Mouse (Mus musculus) limb, embryonic 10.5 days (tissue): ENCODE results near the gene Ntn1. TPM values are rescaled to one million over a fixed set of nuclear protein-coding genes. Genes with fewer than 3 reads are reported as not detected.

ENCODE experiments used
- DNase-seq: peaks from one replicate; pipeline ENCODE4 v3.0.0-alpha.2; 2017; ENCODE audit warnings: low spot score
- H3K27ac ChIP-seq: fragments of 300-500 bp; sonication (generic); 2 replicates; pipeline ENCODE4 v1.5.1; 2016; ENCODE audit warnings: mild to moderate bottlenecking
- H3K27me3 ChIP-seq: fragments of 300-500 bp; sonication (generic); 2 replicates; pipeline ENCODE4 v1.6.1; 2016; ENCODE audit warnings: low read depth, mild to moderate bottlenecking; ENCODE audit not compliant: poor library complexity, severe bottlenecking
- H3K36me3 ChIP-seq: fragments of 300-500 bp; sonication (generic); 2 replicates; pipeline ENCODE4 v1.6.1; 2016; ENCODE audit warnings: mild to moderate bottlenecking, moderate library complexity
- H3K4me1 ChIP-seq: fragments of 300-500 bp; sonication (generic); 2 replicates; pipeline ENCODE4 v1.6.1; 2016
- H3K4me3 ChIP-seq: fragments of 300-500 bp; sonication (generic); 2 replicates; pipeline ENCODE4 v1.5.1; 2016; ENCODE audit warnings: mild to moderate bottlenecking, moderate library complexity
- H3K9me3 ChIP-seq: fragments of 300-500 bp; sonication (generic); replicated peaks from 2 replicates; pipeline ENCODE4 v1.6.1; 2016; ENCODE audit warnings: mild to moderate bottlenecking
- WGBS: fragments of 180-500 bp; shearing (Covaris S2); methylation state at CpG from one replicate; pipeline ENCODE4 v1.1.7; 2016; 5-methylcytosine and 5-hydroxymethylcytosine counted together
- polyA plus RNA-seq: library from polyadenylated mRNA; unstranded; fragments of >200 nt; fragmentation: Nextera tagmentation; extraction: Ambion mirVana; gene quantifications from 2 replicates; pipeline ENCODE4 v1.2.1, GENCODE M21; 2016

Gene Ntn1
- polyA plus RNA-seq, 1 experiment from 2014 or later = 7.7 TPM

GRCm38 (mm10) chr11:68400021-68400671 is 477 bp downstream of the Ntn1 start:
- Histone ChIP-seq H3K27me3 (peaks cover 98% of the 10 kb centered on the region), H3K36me3 (no peaks in the 10 kb centered on the region), H3K4me3 (peak overlapping the region; percentile 60), H3K4me1 (peaks cover 24% of the 10 kb centered on the region), H3K27ac (peak overlapping the region; percentile 73), H3K9me3 (no peaks in the 10 kb centered on the region)
- DNase-seq = peak; percentile 80
- WGBS = under 1% methylated on average over 57 of the region's 57 CpGs

GRCm38 (mm10) chr11:68399548-68400020 is 1.0 kb downstream of the Ntn1 start:
- WGBS = under 1% methylated on average over 47 of the region's 47 CpGs
- Histone ChIP-seq H3K36me3 (no peaks in the 10 kb centered on the region), H3K27ac (peak overlapping the region; percentile 73)

GRCm38 (mm10) chr11:68398891-68399547 is 1.6 kb downstream of the Ntn1 start:
- peaks cover 100% of the 10 kb centered on the region for H3K27me3 ChIP-seq
- DNase-seq = no peak
- H3K36me3 ChIP-seq = no peaks in the 10 kb centered on the region
- no peaks in the 10 kb centered on the region for H3K9me3 ChIP-seq
- H3K4me1 ChIP-seq = peaks cover 24% of the 10 kb centered on the region
- H3K4me3 ChIP-seq = peak overlapping the region; percentile 60
- H3K27ac ChIP-seq = no peak overlapping the region
- WGBS = 8% methylated on average over 24 of the region's 24 CpGs

More at GRCm38 (mm10) chr11:68399548-68400020, 1.0 kb downstream of the Ntn1 start:
- no peaks in the 10 kb centered on the region for H3K9me3 ChIP-seq
- peak; percentile 75 for DNase-seq
- H3K4me3 ChIP-seq = peak overlapping the region; percentile 60
- H3K27me3 ChIP-seq = peaks cover 100% of the 10 kb centered on the region
- peaks cover 24% of the 10 kb centered on the region for H3K4me1 ChIP-seq

GRCm38 (mm10) chr11:68395546-68395945 is 5.1 kb downstream of the Ntn1 start:
- Histone ChIP-seq H3K27me3 (peaks cover 98% of the 10 kb centered on the region), H3K4me3 (no peak overlapping the region), H3K27ac (no peak overlapping the region), H3K4me1 (peaks cover 29% of the 10 kb centered on the region), H3K9me3 (no peaks in the 10 kb centered on the region), H3K36me3 (no peaks in the 10 kb centered on the region)
- 59% methylated on average over 5 of the region's 5 CpGs for WGBS
- DNase-seq = no peak

DNA sequence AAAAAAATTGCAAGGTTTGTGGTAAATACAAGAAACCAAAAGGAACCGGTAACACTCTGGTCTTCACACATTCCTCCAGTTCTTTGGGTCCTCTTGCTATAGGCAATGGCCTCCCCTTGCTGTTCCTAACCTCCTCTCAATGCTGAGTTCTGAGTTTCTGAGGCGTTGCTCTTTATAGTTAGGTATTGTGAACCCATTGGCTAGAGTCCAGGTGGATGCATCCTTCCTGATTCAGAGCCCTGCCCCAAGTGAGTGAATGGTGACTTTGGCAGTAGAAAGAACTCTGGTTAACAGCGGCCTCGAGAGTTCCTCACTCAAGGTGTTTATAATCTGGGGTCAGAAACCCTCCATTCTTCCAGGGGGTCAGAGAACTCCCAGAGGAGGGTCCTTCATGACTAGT is 5.9 kb downstream of the Ntn1 start:
- no peak overlapping the region for H3K4me3 ChIP-seq
- WGBS = 47% methylated on average over 4 of the region's 4 CpGs
- no peak for DNase-seq
- H3K4me1 ChIP-seq = peaks cover 27% of the 10 kb centered on the region
- no peaks in the 10 kb centered on the region for H3K9me3 ChIP-seq
- no peak overlapping the region for H3K27ac ChIP-seq
- H3K36me3 ChIP-seq = no peaks in the 10 kb centered on the region
- H3K27me3 ChIP-seq = peaks cover 98% of the 10 kb centered on the region

DNA sequence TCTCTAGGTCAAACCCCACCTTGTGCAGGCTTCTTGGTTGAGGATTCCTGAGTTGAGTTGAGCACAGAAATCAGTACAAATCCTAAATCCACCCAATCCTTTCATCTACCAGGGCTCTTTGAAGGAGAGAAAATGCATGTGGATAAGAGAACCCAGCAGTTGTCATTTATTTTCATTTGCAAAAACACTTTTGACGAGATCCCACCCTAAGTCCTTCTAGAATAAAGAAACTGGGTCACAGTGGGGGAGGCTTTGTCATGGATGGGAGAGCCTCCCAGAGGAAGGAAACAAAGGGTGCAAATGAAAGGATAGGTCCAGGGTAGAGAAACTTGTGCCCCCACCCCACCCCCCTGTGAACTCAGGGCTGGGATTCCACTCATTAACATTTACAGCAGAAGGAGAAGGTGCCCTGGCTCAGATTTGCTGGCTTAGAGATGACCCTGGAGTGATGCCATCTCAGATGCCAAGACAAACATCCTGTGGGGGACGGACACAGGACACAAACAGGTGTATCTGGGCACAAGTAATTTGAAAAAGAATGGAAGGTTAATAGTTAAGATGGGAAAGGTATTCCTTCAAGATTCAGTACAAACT is 6.6 kb downstream of the Ntn1 start:
- no peak for DNase-seq
- Histone ChIP-seq H3K27ac (no peak overlapping the region), H3K4me1 (peaks cover 23% of the 10 kb centered on the region), H3K27me3 (peaks cover 98% of the 10 kb centered on the region), H3K9me3 (no peaks in the 10 kb centered on the region), H3K4me3 (no peak overlapping the region), H3K36me3 (no peaks in the 10 kb centered on the region)
- 35% methylated on average over 2 of the region's 2 CpGs for WGBS

DNA sequence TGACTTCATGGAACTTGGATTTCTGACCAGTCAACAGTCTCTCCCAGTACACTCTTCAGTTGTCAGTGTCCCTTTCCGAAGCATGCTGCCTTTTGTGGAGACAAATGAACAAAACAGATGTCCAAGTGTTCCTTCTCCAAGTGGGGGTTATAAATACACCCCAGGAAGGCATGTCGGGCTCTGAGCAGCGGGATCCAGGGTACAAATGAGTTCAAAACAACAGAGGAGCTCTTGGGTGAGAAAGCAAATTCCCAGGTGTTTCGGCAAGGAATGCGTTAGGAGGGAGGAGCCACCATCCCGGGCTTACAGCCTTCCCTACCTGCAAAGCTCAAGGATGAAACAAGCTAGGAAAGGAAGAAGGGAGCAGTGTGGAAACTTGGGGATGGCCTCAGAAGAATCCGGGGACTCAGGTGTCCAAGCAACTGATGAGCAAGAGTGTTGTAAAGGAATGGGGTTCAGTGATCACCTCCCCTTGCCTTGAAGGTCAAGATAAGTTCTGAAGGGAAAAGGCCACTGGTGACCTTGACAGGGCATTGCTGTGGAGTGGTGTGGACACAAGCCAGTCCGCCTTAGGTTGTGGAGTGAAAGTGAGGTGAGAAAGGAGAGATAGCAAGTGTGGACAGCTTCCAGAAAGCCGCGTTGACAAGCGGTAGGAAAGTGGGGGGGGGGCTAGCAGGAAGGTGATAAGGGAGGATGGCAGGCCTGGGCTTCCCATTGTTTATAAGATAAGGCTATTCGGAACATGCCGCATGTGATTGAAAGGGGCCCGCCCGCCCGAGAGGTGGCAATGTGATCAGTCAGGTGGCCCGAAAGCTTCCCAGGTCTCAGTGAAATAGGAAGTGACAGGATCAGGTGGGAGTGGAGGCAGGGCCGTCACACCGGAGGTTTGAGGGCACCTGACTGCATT is 10.0 kb downstream of the Ntn1 start:
- Histone ChIP-seq H3K4me1 (peaks cover 45% of the 10 kb centered on the region), H3K27ac (no peak overlapping the region), H3K4me3 (no peak overlapping the region), H3K36me3 (no peaks in the 10 kb centered on the region), H3K27me3 (peaks cover 98% of the 10 kb centered on the region), H3K9me3 (no peaks in the 10 kb centered on the region)
- no peak for DNase-seq
- WGBS = 2% methylated on average over 19 of the region's 19 CpGs

DNA sequence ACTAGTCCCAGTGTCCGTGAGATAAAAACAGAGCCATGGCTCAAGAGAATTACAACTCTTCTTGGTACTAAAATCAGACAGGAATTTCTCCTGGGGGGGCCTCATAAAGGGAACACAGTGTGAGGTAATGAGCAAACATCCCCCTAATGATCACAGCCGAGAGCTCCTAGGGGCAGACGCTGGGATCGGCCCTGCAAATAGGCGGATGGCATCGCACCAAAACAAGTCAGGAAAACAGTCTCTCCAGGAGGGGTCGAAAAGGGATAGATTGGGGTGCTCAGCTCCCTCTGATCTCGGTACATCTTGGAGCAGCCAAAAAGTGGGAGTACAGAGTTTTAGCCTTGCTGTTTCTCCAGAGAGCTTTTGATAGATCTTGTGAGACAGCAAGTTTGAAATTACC is 11.0 kb downstream of the Ntn1 start:
- Histone ChIP-seq H3K36me3 (no peaks in the 10 kb centered on the region), H3K27ac (no peak overlapping the region), H3K27me3 (peaks cover 98% of the 10 kb centered on the region), H3K9me3 (no peaks in the 10 kb centered on the region), H3K4me1 (peaks cover 55% of the 10 kb centered on the region), H3K4me3 (no peak overlapping the region)
- no peak for DNase-seq
- WGBS = 1% methylated on average over 8 of the region's 8 CpGs

- Histone ChIP-seq H3K36me3 (no peaks in the 10 kb centered on the region), H3K27ac (no peak overlapping the region), H3K4me1 (peaks cover 64% of the 10 kb centered on the region), H3K9me3 (no peaks in the 10 kb centered on the region), H3K27me3 (peaks cover 98% of the 10 kb centered on the region), H3K4me3 (no peak overlapping the region)
- DNase-seq = no peak
- 10% methylated on average over 1 of the region's 1 CpGs for WGBS
Observed at GRCm38 (mm10) chr11:68388655-68389015, 12.0 kb downstream of the Ntn1 start.

- DNase-seq = no peak
- Histone ChIP-seq H3K4me3 (0 out of 2 replicates have a peak overlapping the region, but pooled peaks have one; percentile 74), H3K9me3 (no peaks in the 10 kb centered on the region), H3K27me3 (peaks cover 100% of the 10 kb centered on the region), H3K27ac (no peak overlapping the region), H3K4me1 (peaks cover 69% of the 10 kb centered on the region), H3K36me3 (no peaks in the 10 kb centered on the region)
- WGBS = 27% methylated on average over 11 of the region's 11 CpGs
Observed at GRCm38 (mm10) chr11:68387971-68388654, 12.5 kb downstream of the Ntn1 start.

DNA sequence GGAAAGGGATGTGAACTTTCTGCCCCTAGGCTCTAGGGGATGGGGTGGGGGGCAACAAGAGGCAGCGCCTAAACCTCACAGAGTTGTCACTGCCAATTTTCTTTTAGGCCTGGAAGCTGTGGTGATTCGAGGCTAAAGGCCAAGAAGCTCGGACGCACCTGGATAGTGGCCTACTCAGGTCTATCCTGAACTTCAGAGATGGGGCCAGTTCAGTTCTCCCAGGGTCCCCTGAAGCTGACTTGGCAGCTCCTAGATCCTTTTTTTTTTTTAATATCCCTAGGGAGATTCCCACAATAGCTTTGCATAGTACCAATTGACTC is 13.2 kb downstream of the Ntn1 start:
- H3K4me3 ChIP-seq = peak overlapping the region; percentile 74
- no peaks in the 10 kb centered on the region for H3K9me3 ChIP-seq
- DNase-seq = no peak
- H3K4me1 ChIP-seq = peaks cover 71% of the 10 kb centered on the region
- H3K27me3 ChIP-seq = peaks cover 100% of the 10 kb centered on the region
- no peaks in the 10 kb centered on the region for H3K36me3 ChIP-seq
- WGBS = 18% methylated on average over 4 of the region's 4 CpGs
- peak overlapping the region; percentile 86 for H3K27ac ChIP-seq
